Mouse (Mus musculus) stomach, embryonic 15.5 days (tissue): ENCODE measurements around the gene Camsap1. TPM values are rescaled to one million over a fixed set of nuclear protein-coding genes. Genes with fewer than 3 reads are reported as not detected.

ENCODE experiments used
- ATAC-seq: fragments of 200-750 bp; cut with Nextera tagmentation; 2 replicates; pipeline ENCODE4 v1.8.0; 2017; ENCODE audit warnings: low read depth, moderate number of reproducible peaks, moderate TSS enrichment; ENCODE audit not compliant: insufficient read depth, low FRiP score
- H3K27ac ChIP-seq: fragments of 300-500 bp; sonication (generic); 2 replicates; pipeline ENCODE4 v1.5.1; 2015; ENCODE audit warnings: mild to moderate bottlenecking, inconsistent platforms
- H3K27me3 ChIP-seq: fragments of 300-500 bp; sonication (generic); replicated peaks from 2 replicates; pipeline ENCODE4 v1.6.1; 2015; ENCODE audit warnings: inconsistent platforms
- H3K36me3 ChIP-seq: fragments of 300-500 bp; sonication (generic); 2 replicates; pipeline ENCODE4 v1.6.1; 2015; ENCODE audit warnings: inconsistent platforms
- H3K4me1 ChIP-seq: fragments of 300-500 bp; sonication (generic); 2 replicates; pipeline ENCODE4 v1.6.1; 2015; ENCODE audit warnings: inconsistent platforms
- H3K4me2 ChIP-seq: fragments of 300-500 bp; sonication (generic); 2 replicates; pipeline ENCODE4 v1.6.1; 2015; ENCODE audit warnings: mild to moderate bottlenecking, inconsistent platforms
- H3K4me3 ChIP-seq: fragments of 300-500 bp; sonication (generic); replicated peaks from 2 replicates; pipeline ENCODE4 v1.5.1; 2015; ENCODE audit warnings: inconsistent platforms
- H3K9ac ChIP-seq: fragments of 300-500 bp; sonication (generic); 2 replicates; pipeline ENCODE4 v1.6.1; 2015; ENCODE audit warnings: inconsistent platforms
- H3K9me3 ChIP-seq: fragments of 300-500 bp; sonication (generic); 2 replicates; pipeline ENCODE4 v1.6.1; 2016; ENCODE audit warnings: inconsistent platforms
- WGBS: fragments of 180-500 bp; shearing (Covaris S2); methylation state at CpG from one replicate; pipeline ENCODE4 v1.1.7; 2015; 5-methylcytosine and 5-hydroxymethylcytosine counted together
- polyA plus RNA-seq: library from polyadenylated mRNA; unstranded; fragments of >200 nt; fragmentation: Nextera tagmentation; extraction: Ambion mirVana; gene quantifications from 2 replicates; pipeline ENCODE4 v1.2.1, GENCODE M21; 2015

Gene Camsap1
- polyA plus RNA-seq, 1 experiment from 2014 or later, result 19.0 TPM

DNA sequence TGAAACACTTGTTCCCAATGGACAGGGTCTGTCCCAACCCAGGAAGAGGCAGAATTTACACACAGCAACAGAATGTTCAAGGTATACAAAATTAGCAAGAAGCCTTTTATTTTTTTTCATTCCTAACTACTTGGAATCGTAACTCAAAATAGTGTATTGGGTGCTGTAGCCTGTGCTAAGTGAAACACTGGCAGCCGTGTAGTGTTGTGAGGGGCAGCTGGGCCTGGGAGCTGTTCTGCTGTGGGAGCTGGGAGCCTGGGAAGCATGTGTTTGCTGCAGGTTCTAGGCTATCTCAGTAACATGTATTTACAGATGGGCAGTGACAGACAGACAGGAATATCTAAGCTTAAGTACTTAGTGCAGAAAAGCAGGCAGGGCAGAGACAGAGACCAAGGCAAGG, 64.7 kb downstream of the Camsap1 start:
- Histone ChIP-seq H3K27me3 (no peaks in the 10 kb centered on the region), H3K9ac (no peak overlapping the region), H3K9me3 (no peaks in the 10 kb centered on the region), H3K4me3 (no peak overlapping the region), H3K36me3 (no peaks in the 10 kb centered on the region), H3K4me1 (no peaks in the 10 kb centered on the region), H3K4me2 (no peak overlapping the region), H3K27ac (no peak overlapping the region)
- ATAC-seq, result no peak
- WGBS, result 80% methylated on average over 2 of the region's 2 CpGs

DNA sequence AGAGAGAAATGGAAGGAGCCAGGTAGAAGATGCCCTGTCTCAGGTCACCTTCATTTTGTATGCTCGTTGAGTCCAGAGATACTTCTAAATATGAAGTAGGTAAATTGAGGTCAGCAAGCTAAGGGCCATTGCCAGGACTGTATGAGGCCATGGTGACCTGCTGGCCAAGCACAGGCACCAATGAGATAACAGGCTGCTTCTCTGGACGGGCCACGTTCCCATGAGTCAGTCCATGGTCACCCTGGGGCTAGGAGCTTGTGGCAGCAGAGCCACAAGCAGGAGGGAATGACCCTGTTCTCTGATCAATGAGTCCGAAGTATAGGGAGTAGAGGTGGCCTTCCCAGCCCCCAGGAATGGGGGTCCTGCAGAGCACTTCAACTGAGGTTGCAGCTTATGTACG, 68.3 kb downstream of the Camsap1 start:
- ATAC-seq, result no peak
- Histone ChIP-seq H3K36me3 (no peaks in the 10 kb centered on the region), H3K27me3 (no peaks in the 10 kb centered on the region), H3K27ac (no peak overlapping the region), H3K9me3 (no peaks in the 10 kb centered on the region), H3K4me1 (no peaks in the 10 kb centered on the region), H3K9ac (no peak overlapping the region), H3K4me2 (no peak overlapping the region), H3K4me3 (no peak overlapping the region)
- 76% methylated on average over 5 of the region's 5 CpGs for WGBS

DNA sequence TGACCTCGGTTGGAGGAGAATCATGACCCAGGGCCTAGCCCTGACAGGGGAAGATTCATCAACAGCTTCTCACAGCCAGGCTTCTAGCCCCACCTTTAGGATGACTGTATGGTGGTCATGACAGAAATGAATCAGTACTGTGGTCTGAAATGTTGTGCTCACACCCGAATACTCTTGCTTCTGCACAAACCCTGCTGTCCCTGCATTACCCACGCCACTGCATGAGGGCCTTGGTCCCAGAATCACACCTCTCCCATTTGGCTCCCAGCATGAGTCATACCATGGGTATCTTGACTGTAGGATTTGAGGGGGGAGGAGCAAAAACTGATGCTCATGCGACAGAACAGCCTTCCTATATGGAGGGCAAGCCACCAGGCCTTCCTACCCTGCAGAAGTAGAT, 68.9 kb downstream of the Camsap1 start:
- 58% methylated on average over 4 of the region's 4 CpGs for WGBS
- H3K27me3 ChIP-seq, result no peaks in the 10 kb centered on the region
- H3K27ac ChIP-seq, result no peak overlapping the region
- H3K9me3 ChIP-seq, result no peaks in the 10 kb centered on the region
- H3K36me3 ChIP-seq, result no peaks in the 10 kb centered on the region
- H3K4me2 ChIP-seq, result no peak overlapping the region
- H3K9ac ChIP-seq, result no peak overlapping the region
- ATAC-seq, result no peak
- no peak overlapping the region for H3K4me3 ChIP-seq
- H3K4me1 ChIP-seq, result no peaks in the 10 kb centered on the region

DNA sequence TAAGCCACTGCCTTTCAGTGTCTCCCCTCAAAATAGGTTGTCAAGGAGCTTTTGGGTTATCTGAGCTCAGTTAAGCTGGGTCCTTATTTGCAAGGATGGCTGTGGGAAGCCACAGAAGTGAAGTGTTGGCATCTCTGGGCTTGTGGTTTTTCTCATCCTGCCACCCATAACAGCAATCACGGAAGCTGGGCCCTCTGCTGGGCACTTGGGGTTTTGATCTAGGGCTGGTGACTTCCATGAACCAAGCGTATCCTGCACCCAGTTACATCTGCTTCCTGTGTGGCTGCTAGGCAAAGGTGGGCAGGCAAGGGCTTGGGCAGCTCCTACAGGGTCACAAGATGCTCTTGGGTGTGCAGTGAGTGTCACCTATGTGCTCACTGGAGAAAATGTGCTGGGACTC, 69.8 kb downstream of the Camsap1 start:
- ATAC-seq, result no peak
- Histone ChIP-seq H3K36me3 (no peaks in the 10 kb centered on the region), H3K9ac (no peak overlapping the region), H3K9me3 (no peaks in the 10 kb centered on the region), H3K4me1 (no peaks in the 10 kb centered on the region), H3K27ac (no peak overlapping the region), H3K4me2 (no peak overlapping the region), H3K27me3 (no peaks in the 10 kb centered on the region), H3K4me3 (no peak overlapping the region)
- WGBS, result 53% methylated on average over 2 of the region's 2 CpGs

DNA sequence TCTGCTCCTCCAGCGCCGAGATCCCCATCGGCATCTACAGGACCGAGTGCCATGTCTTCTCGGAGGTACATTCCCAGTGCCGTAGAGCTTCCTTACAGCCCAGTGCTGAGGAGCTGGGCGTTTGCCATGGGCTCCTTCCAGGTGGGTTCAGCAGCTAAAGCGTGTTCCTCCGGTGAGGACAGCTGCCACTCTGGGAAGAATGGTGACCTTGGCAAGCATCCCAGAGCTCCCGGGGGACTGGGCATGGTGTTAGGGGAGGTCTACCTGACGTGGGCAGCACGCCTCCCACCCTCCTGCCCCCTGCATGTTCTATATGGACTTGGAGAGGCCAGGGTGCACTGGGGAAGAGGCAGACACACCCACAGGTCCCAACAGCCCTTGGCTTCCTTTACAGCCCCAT, 73.2 kb downstream of the Camsap1 start:
- Histone ChIP-seq H3K4me1 (no peaks in the 10 kb centered on the region), H3K4me3 (no peak overlapping the region), H3K27me3 (no peaks in the 10 kb centered on the region), H3K9ac (no peak overlapping the region), H3K27ac (no peak overlapping the region), H3K4me2 (no peak overlapping the region), H3K9me3 (no peaks in the 10 kb centered on the region), H3K36me3 (no peaks in the 10 kb centered on the region)
- WGBS, result 81% methylated on average over 12 of the region's 12 CpGs
- no peak for ATAC-seq

DNA sequence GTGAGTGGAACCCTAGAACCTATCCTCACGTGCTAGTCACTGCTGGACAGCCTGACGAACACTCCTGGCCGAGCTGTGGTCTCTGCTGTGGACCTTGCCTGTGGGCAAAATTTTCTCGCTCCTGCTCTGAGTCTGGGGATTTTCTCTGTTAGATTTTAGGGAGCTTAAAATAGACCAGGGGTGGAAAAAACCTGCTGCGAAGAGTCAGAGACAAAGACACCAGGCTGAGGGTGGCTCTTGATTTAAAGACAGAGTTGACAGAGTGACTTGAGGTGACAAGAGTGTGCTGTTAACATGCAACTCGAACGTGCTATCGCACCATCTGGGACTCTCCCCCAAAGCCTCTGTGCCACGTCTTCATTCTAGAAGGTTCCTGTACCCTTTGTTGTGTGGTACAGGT, 84.1 kb downstream of the Camsap1 start:
- Histone ChIP-seq H3K9me3 (no peaks in the 10 kb centered on the region), H3K4me2 (no peak overlapping the region), H3K27ac (no peak overlapping the region), H3K27me3 (no peaks in the 10 kb centered on the region), H3K4me3 (no peak overlapping the region), H3K36me3 (no peaks in the 10 kb centered on the region), H3K9ac (no peak overlapping the region), H3K4me1 (no peaks in the 10 kb centered on the region)
- WGBS, result 77% methylated on average over 9 of the region's 9 CpGs
- ATAC-seq, result no peak

DNA sequence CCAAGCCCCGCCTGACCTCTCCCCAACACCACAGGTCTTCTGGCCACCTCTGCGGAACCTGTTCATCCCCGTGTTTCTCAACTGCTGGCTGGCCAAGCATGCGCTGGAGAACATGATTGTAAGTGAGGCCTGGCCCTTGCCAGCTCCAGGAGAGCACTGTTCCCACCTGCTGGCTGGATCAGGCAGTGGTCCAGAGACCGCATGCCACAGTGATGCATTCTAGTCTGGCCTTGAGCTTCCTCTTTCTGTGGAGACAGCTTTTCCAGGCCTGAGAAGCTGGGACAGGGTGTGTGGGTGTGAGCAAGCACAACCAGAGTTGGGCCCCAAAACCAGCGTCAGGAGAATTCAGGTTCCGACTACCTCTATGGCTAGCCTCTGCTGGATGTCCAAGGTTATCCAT, 90.6 kb downstream of the Camsap1 start:
- H3K9me3 ChIP-seq, result no peaks in the 10 kb centered on the region
- H3K36me3 ChIP-seq, result no peaks in the 10 kb centered on the region
- H3K27me3 ChIP-seq, result no peaks in the 10 kb centered on the region
- no peak overlapping the region for H3K4me3 ChIP-seq
- no peak overlapping the region for H3K9ac ChIP-seq
- no peaks in the 10 kb centered on the region for H3K4me1 ChIP-seq
- ATAC-seq, result no peak
- no peak overlapping the region for H3K27ac ChIP-seq
- 71% methylated on average over 7 of the region's 7 CpGs for WGBS
- H3K4me2 ChIP-seq, result no peak overlapping the region

DNA sequence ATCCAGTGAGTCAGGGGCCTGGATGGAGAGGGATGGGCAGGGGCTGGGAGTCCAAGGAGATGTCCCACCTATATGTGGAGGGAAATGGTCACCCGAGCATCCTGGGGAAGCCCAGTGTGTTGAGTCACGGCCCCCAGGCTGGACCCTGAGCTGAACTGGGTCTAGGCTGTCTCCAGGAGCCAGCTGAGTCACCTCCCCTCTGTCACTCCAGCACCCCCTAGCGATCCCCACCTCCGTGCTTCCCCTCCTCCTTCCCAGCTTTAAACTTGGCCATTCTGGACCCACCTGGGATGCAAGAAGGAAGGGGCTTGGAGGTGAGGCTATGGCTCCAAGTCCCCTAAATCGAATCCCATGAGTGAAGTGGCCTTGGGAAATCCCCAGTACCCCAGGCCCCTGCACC, 94.9 kb downstream of the Camsap1 start:
- Histone ChIP-seq H3K9me3 (no peaks in the 10 kb centered on the region), H3K27me3 (no peaks in the 10 kb centered on the region), H3K36me3 (no peaks in the 10 kb centered on the region), H3K27ac (no peak overlapping the region), H3K4me1 (no peaks in the 10 kb centered on the region), H3K4me2 (no peak overlapping the region), H3K9ac (no peak overlapping the region), H3K4me3 (no peak overlapping the region)
- 51% methylated on average over 5 of the region's 5 CpGs for WGBS
- ATAC-seq, result no peak

DNA sequence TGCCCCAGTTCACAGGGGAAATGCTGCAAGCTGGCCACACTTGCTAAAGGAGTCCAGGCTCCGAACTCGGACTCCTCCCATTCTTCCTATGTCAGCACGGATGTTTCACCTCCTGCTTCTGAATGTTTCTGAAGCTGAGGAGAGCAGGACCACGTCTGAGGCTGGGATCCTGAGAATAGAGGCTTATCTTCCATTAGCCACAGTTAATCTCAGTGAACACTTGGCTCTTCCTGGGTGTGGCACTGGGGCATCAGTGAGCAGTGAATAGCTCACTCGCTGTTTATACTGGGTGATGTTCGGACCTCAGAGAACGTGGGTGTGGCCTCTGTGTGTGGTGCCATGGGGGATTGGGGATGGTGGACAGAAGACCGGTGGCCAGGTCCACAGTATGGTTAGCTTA, 95.9 kb downstream of the Camsap1 start:
- H3K27ac ChIP-seq, result no peak overlapping the region
- no peaks in the 10 kb centered on the region for H3K9me3 ChIP-seq
- ATAC-seq, result no peak
- H3K27me3 ChIP-seq, result no peaks in the 10 kb centered on the region
- no peaks in the 10 kb centered on the region for H3K36me3 ChIP-seq
- WGBS, result 51% methylated on average over 8 of the region's 8 CpGs
- no peak overlapping the region for H3K4me2 ChIP-seq
- no peak overlapping the region for H3K9ac ChIP-seq
- H3K4me1 ChIP-seq, result no peaks in the 10 kb centered on the region
- no peak overlapping the region for H3K4me3 ChIP-seq

DNA sequence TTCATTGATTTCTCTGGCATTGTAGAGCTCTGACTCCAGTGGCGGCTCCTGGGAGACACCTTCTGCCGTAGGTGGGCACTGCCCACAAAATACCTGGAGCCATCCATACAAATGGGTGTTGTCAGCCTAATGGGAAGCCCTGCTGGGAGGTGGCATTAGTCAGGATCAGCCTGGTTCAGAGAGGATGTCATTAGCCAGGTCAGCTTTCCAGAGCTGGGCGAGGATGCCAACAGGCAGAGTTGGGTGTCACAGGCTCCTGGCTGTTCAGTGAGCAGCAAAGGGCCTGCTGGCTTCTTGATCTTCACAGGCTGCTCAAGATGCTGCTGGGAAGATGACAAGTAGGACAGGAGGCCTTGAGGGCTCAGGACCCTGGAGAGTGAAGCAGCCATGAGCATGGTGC, 98.3 kb downstream of the Camsap1 start:
- no peak overlapping the region for H3K4me2 ChIP-seq
- H3K4me1 ChIP-seq, result no peaks in the 10 kb centered on the region
- no peak for ATAC-seq
- no peak overlapping the region for H3K27ac ChIP-seq
- H3K9ac ChIP-seq, result no peak overlapping the region
- H3K4me3 ChIP-seq, result no peak overlapping the region
- H3K27me3 ChIP-seq, result no peaks in the 10 kb centered on the region
- no peaks in the 10 kb centered on the region for H3K36me3 ChIP-seq
- 80% methylated on average over 3 of the region's 3 CpGs for WGBS
- H3K9me3 ChIP-seq, result no peaks in the 10 kb centered on the region

DNA sequence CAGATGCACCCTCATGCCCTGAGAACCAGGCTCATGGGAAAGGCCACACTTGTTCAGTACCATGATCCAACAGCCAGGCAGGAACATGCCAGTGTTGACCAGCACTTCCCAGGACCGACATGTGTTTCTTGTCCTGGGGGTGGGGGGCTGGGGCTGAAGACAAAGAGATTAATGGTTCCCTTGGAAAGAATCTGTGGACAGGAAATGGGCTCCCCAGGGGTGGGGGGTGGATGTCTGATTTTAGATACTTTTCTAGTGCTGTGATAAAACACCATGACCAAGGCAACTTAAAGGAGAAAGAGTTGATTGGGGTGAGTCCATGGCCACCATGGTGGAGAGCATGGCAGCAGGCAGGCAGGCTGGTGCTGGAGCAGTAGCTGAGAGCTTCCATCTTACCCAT, 100.8 kb downstream of the Camsap1 start:
- Histone ChIP-seq H3K9ac (no peak overlapping the region), H3K27me3 (peaks cover 20% of the 10 kb centered on the region), H3K4me2 (no peak overlapping the region), H3K27ac (no peak overlapping the region), H3K4me1 (peaks cover 6% of the 10 kb centered on the region), H3K9me3 (no peaks in the 10 kb centered on the region), H3K36me3 (no peaks in the 10 kb centered on the region), H3K4me3 (no peak overlapping the region)
- 22% methylated on average over 1 of the region's 1 CpGs for WGBS
- ATAC-seq, result no peak

DNA sequence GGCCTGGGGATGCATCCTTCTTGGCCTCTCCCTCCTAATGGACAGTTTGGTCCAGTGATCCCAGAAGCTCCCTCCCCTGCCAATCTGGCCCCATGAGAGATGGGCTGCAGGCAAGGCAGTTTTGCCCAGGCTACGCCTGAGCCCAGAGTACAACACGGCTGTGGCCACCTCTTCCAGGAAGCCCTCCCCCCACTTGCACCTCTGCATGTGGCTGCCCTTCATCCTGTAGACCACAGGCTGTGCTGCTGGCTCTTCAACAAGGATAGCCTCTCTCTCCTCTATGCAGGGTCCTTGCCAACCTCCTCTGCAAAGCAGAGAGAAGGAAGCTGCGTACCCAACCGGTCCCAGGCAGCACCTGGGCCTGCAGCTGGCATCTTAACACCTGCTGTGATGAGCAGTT, 104.0 kb downstream of the Camsap1 start:
- no peak overlapping the region for H3K4me3 ChIP-seq
- H3K9me3 ChIP-seq, result no peaks in the 10 kb centered on the region
- H3K4me1 ChIP-seq, result peaks cover 6% of the 10 kb centered on the region
- 63% methylated on average over 4 of the region's 4 CpGs for WGBS
- H3K36me3 ChIP-seq, result no peaks in the 10 kb centered on the region
- H3K4me2 ChIP-seq, result no peak overlapping the region
- no peak overlapping the region for H3K9ac ChIP-seq
- peaks cover 33% of the 10 kb centered on the region for H3K27me3 ChIP-seq
- no peak for ATAC-seq
- H3K27ac ChIP-seq, result no peak overlapping the region

DNA sequence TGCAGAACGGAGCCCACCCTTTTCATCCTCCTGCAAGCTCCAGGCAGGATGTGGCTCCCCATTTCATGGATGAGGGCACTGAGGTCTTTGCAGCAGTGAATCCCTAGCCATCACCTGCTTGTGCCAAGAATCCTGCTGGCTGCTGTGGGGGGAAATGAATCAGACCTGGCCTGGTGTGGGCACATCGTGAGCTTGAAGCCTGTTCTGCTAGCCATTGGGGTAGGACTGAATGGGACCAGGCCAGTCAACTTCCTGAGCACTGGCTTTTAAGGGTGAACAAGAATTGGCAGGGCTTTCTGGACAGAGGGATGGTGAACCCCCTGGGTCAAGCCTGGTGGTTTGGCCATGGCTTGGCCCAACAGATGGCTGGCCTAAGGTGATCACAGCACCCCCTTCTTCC, 104.6 kb downstream of the Camsap1 start:
- Histone ChIP-seq H3K27me3 (peaks cover 33% of the 10 kb centered on the region), H3K9ac (no peak overlapping the region), H3K27ac (no peak overlapping the region), H3K9me3 (no peaks in the 10 kb centered on the region), H3K4me2 (no peak overlapping the region), H3K4me3 (no peak overlapping the region), H3K36me3 (no peaks in the 10 kb centered on the region), H3K4me1 (peaks cover 6% of the 10 kb centered on the region)
- WGBS, result 90% methylated on average over 2 of the region's 2 CpGs
- ATAC-seq, result no peak
